Mouse (Mus musculus) thymus, adult 2 months (tissue): ENCODE measurements around the gene Gm17387. TPM values are rescaled to one million over a fixed set of nuclear protein-coding genes. Genes with fewer than 3 reads are reported as not detected.

ENCODE experiments used
- DNase-seq: peaks from one replicate; pipeline ENCODE4 v3.0.0; 2021
- H3K27ac ChIP-seq: fragments of 200-500 bp; 2 replicates; pipeline ENCODE4 v1.5.1; 2012; ENCODE audit warnings: low read length, control low read depth; ENCODE audit not compliant: control insufficient read depth, insufficient read depth
- H3K27me3 ChIP-seq: fragments of 200-500 bp; 2 replicates; pipeline ENCODE4 v1.6.1; 2012; ENCODE audit warnings: mild to moderate bottlenecking, low read length, moderate library complexity, mixed read lengths; ENCODE audit not compliant: control insufficient read depth, insufficient read depth
- H3K36me3 ChIP-seq: fragments of 200-500 bp; 2 replicates; pipeline ENCODE4 v1.6.1; 2012; ENCODE audit warnings: mild to moderate bottlenecking, low read length, moderate library complexity; ENCODE audit not compliant: control insufficient read depth, insufficient read depth
- H3K4me1 ChIP-seq: fragments of 200-500 bp; replicated peaks from 2 replicates; pipeline ENCODE4 v1.6.1; 2012; ENCODE audit warnings: low read length; ENCODE audit not compliant: control insufficient read depth, insufficient read depth
- H3K4me3 ChIP-seq: fragments of 200-500 bp; 2 replicates; pipeline ENCODE4 v1.5.1; 2012; ENCODE audit warnings: mild to moderate bottlenecking, low read length, control low read depth, moderate library complexity; ENCODE audit not compliant: control insufficient read depth, insufficient read depth
- CTCF ChIP-seq: fragments of 200-500 bp; IDR thresholded peaks from 2 replicates; pipeline ENCODE4 v1.5.1; 2012; ENCODE audit warnings: mild to moderate bottlenecking, control low read depth, low read length, moderate library complexity, borderline replicate concordance; ENCODE audit not compliant: control insufficient read depth, poor library complexity, insufficient read depth; ENCODE audit errors: extremely low read depth
- POLR2A ChIP-seq: fragments of 200-500 bp; IDR thresholded peaks from 2 replicates; pipeline ENCODE4 v1.6.1; 2012; ENCODE audit warnings: mild to moderate bottlenecking, low read length, control low read depth, moderate library complexity; ENCODE audit not compliant: control insufficient read depth, poor library complexity, insufficient read depth; ENCODE audit errors: extremely low read depth
- WGBS: fragments of 180-500 bp; shearing (Covaris S2); methylation state at CpG from one replicate; pipeline ENCODE4 v1.1.7; 2018; 5-methylcytosine and 5-hydroxymethylcytosine counted together
- polyA plus RNA-seq: library from polyadenylated mRNA; depleted of rRNA; stranded (reverse); fragments of >200 nt; gene quantifications from 2 replicates; pipeline ENCODE4 v1.2.3, GENCODE M21; 2012

The Gm17387 gene
- polyA plus RNA-seq, 1 experiment = not detected

- 43% methylated on average over 14 of the region's 14 CpGs for WGBS
- TF ChIP-seq POLR2A (no peak), CTCF (no peak)
- Histone ChIP-seq H3K4me1 (peaks cover 10% of the 10 kb centered on the region), H3K4me3 (no peak overlapping the region), H3K36me3 (no peaks in the 10 kb centered on the region), H3K27ac (no peak overlapping the region), H3K27me3 (no peaks in the 10 kb centered on the region)
- DNase-seq = no peak
Observed at GRCm38 (mm10) chr7:140991117-140991689, 37.7 kb upstream of the Gm17387 start.

GRCm38 (mm10) chr7:140997817-140998216, 31.1 kb upstream of the Gm17387 start:
- 42% methylated on average over 1 of the region's 1 CpGs for WGBS

GRCm38 (mm10) chr7:140998853-140999700, 29.9 kb upstream of the Gm17387 start:
- no peaks in the 10 kb centered on the region for H3K27me3 ChIP-seq
- H3K4me3 ChIP-seq = no peak overlapping the region
- no peaks in the 10 kb centered on the region for H3K4me1 ChIP-seq
- DNase-seq = no peak
- TF ChIP-seq POLR2A (no peak), CTCF (no peak)
- H3K36me3 ChIP-seq = no peaks in the 10 kb centered on the region
- no peak overlapping the region for H3K27ac ChIP-seq
- WGBS = 37% methylated on average over 11 of the region's 11 CpGs

More at GRCm38 (mm10) chr7:140997817-140998216, 31.1 kb upstream of the Gm17387 start:
- Histone ChIP-seq H3K27me3 (no peaks in the 10 kb centered on the region), H3K27ac (no peak overlapping the region), H3K4me3 (no peak overlapping the region), H3K4me1 (no peaks in the 10 kb centered on the region), H3K36me3 (no peaks in the 10 kb centered on the region)
- no peak for DNase-seq
- TF ChIP-seq CTCF = no peak
- no peak for TF ChIP-seq POLR2A

- H3K4me3 ChIP-seq = no peak overlapping the region
- no peaks in the 10 kb centered on the region for H3K36me3 ChIP-seq
- H3K4me1 ChIP-seq = no peaks in the 10 kb centered on the region
- H3K27ac ChIP-seq = no peak overlapping the region
- no peak for DNase-seq
- TF ChIP-seq CTCF (no peak), POLR2A (no peak)
- H3K27me3 ChIP-seq = no peaks in the 10 kb centered on the region
- 89% methylated on average over 15 of the region's 15 CpGs for WGBS
Observed at GRCm38 (mm10) chr7:141000881-141001708, 27.8 kb upstream of the Gm17387 start.

- 96% methylated on average over 5 of the region's 5 CpGs for WGBS
- no peaks in the 10 kb centered on the region for H3K27me3 ChIP-seq
- H3K4me3 ChIP-seq = no peak overlapping the region
- TF ChIP-seq CTCF = no peak
- TF ChIP-seq POLR2A = no peak
- H3K27ac ChIP-seq = no peak overlapping the region
- no peaks in the 10 kb centered on the region for H3K36me3 ChIP-seq
- H3K4me1 ChIP-seq = no peaks in the 10 kb centered on the region
- DNase-seq = no peak
Observed at GRCm38 (mm10) chr7:141003248-141004010, 25.5 kb upstream of the Gm17387 start.

GRCm38 (mm10) chr7:141006446-141006845, 22.5 kb upstream of the Gm17387 start:
- Histone ChIP-seq H3K36me3 (no peaks in the 10 kb centered on the region), H3K4me1 (peaks cover 24% of the 10 kb centered on the region), H3K4me3 (no peak overlapping the region), H3K27me3 (no peaks in the 10 kb centered on the region), H3K27ac (no peak overlapping the region)
- DNase-seq = no peak
- no peak for TF ChIP-seq CTCF
- no peak for TF ChIP-seq POLR2A
- WGBS = 9% methylated on average over 6 of the region's 6 CpGs

GRCm38 (mm10) chr7:141006914-141007313, 22.0 kb upstream of the Gm17387 start:
- Histone ChIP-seq H3K36me3 (no peaks in the 10 kb centered on the region), H3K27me3 (no peaks in the 10 kb centered on the region), H3K27ac (no peak overlapping the region), H3K4me1 (peaks cover 26% of the 10 kb centered on the region), H3K4me3 (no peak overlapping the region)
- no peak for DNase-seq
- WGBS = 83% methylated on average over 5 of the region's 5 CpGs
- TF ChIP-seq CTCF (no peak), POLR2A (no peak)
